Comparison of ENCODE assay signal across 9 mouse cellular contexts in the genomic region with DNA sequence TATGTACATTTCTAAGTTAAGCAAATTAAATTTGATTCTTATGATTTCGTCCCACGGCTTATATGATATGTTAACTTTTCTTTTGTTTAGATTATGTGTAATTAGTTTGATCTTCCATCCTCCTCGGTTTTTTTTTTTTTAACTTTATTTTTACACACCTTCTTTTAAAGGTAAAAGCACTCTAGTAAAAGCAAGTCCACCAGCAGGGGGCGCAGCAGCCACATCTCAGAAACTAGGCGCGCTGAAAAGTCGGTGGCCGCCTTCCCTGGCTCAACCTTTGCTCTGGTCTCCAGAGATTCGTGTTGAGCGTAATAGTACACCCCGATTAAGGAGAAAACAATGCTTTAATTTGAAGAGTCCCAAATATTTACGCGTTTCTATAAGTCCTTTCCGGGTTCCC. TPM values are rescaled to one million over a fixed set of nuclear protein-coding genes. Genes with fewer than 3 reads are reported as not detected.
DNase-seq lines count a peak whose midpoint lies in the region; ATAC-seq and TF ChIP-seq lines count a peak whose summit lies in the region.
"Had no signal": no experiment of that assay in that cellular context is flagged by ENCODE, and none has a peak within 500 bp of the region (broad histone marks: within the 10 kb centered on the region; RNA-seq: fewer than 3 reads in every experiment).

No protein-coding gene starts in this region.

- H3K9ac ChIP-seq in forebrain, postnatal 0 days = peak overlapping the region; percentile 61

- peak overlapping the region; percentile 69 for H3K4me2 ChIP-seq in forebrain, postnatal 0 days (ENCODE audit: low read depth)

- peak; percentile 74 for TF ChIP-seq CTCF in forebrain, postnatal 0 days (IDR thresholded peaks at IDR 0.05; ENCODE audit: low read depth)

- peak; percentile 70 for DNase-seq in ovary, postnatal 36 days (ENCODE audit: low spot score)
- DNase-seq in ovary, postnatal 10 days (ENCODE audit: low spot score) = no peak
- peak; percentile 56 for DNase-seq in c-Kit-positive CD71-negative TER-119-negative erythroid progenitor cells, embryonic 14.5 days (ENCODE audit: low read depth)
- peak; percentile 89 for DNase-seq in forebrain, postnatal 0 days
- DNase-seq in kidney, adult 9 months = peak; percentile 82
- peak; percentile 69 to 78 for DNase-seq in lung, adult 18-20 months
- peak; percentile 97 for DNase-seq in retina, embryonic 14.5 days (ENCODE audit: low spot score)
- no peak for DNase-seq in T-cell, adult 2 months (ENCODE audit: low spot score)

- H3K36me3 ChIP-seq in forebrain, postnatal 0 days (ENCODE audit: insufficient read depth) = no peaks in the 10 kb centered on the region
- H3K36me3 ChIP-seq: embryonic facial prominence, embryonic 13.5 days had no signal

- under 1% methylated on average over 14 of the region's 14 CpGs for WGBS in forebrain, postnatal 0 days

- peak overlapping the region; percentile 50 for H3K4me3 ChIP-seq in forebrain, postnatal 0 days (ENCODE audit: low read depth, low read length)

- peak overlapping the region; percentile 90 for H3K27ac ChIP-seq in forebrain, postnatal 0 days (ENCODE audit: low read depth, low read length)

- H3K27me3 ChIP-seq in forebrain, postnatal 0 days (ENCODE audit: insufficient read depth, low read length) = no peaks in the 10 kb centered on the region

- no peaks in the 10 kb centered on the region for H3K4me1 ChIP-seq in forebrain, postnatal 0 days (ENCODE audit: insufficient read depth)

- no peaks in the 10 kb centered on the region for H3K9me3 ChIP-seq in forebrain, postnatal 0 days (ENCODE audit: low read length)
- H3K9me3 ChIP-seq: embryonic facial prominence, embryonic 13.5 days had no signal

- no peak for ATAC-seq in forebrain, postnatal 0 days

RNA-seq across cellular contexts. Expression of a gene that starts 2.5 kb away (rescaled TPM):
- 80.9 and 120 TPM in 2 replicates for total RNA-seq in forebrain, postnatal 0 days (2014; rRNA removed)
- polyA plus RNA-seq in forebrain, postnatal 0 days (2015; fragmentation: Nextera tagmentation; extraction: Ambion mirVana) = 23.1 and 31.0 TPM in 2 replicates

Comparison
In these comparisons a context has a peak if more than half of its experiments do, and no peak if none do; other contexts are left out.
1. DNase-seq: peak in ovary, postnatal 36 days (single experiment), c-Kit-positive CD71-negative TER-119-negative erythroid progenitor cells, embryonic 14.5 days (single experiment), forebrain, postnatal 0 days (single experiment), kidney, adult 9 months (single experiment), lung, adult 18-20 months (2 of 2) and retina, embryonic 14.5 days (single experiment); none in ovary, postnatal 10 days (single experiment) and T-cell, adult 2 months (single experiment).